Mouse (Mus musculus) kidney, postnatal 36 days (tissue): Measurements from ENCODE around the gene Aqp12.
A peak's percentile ranks its signal among the peaks of the same experiment; 100 is the strongest.
"Not testable (repeated sequence)": the region's sequence is repeated elsewhere in the genome, so short reads cannot be mapped to it uniquely, and the experiment has no call there.

Experiments used
- DNase-seq, 2 experiments: peaks; one replicate each; pipeline ENCODE4 v3.0.0; 2021 to 2022; ENCODE audit warnings: mixed read lengths in 2 of 2

Gene Aqp12

DNA sequence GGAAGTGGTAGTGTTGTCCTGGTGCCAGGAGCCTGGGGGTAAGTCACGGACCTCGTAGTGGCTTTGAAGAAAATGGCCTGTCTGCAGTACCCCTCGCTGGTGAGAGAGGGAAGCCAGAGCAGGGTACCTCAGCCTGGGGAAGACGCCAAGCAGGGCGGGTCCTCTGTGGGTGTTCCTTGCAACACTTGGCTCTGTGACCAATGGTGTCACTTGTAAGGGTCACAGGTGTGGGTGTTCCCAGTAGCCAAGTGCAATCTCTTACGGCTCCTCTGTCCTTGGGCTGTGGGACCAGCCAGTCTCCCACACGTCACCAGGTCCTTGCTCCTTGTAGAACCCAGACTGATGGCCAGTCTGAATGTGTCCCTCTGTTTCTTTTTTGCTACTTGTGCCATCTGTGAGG lies at the start of gene Aqp12:
Aqp12 (plus strand) TSS at position 274 of the 400 bp plus-strand sequence.
- DNase-seq, result no peak

DNA sequence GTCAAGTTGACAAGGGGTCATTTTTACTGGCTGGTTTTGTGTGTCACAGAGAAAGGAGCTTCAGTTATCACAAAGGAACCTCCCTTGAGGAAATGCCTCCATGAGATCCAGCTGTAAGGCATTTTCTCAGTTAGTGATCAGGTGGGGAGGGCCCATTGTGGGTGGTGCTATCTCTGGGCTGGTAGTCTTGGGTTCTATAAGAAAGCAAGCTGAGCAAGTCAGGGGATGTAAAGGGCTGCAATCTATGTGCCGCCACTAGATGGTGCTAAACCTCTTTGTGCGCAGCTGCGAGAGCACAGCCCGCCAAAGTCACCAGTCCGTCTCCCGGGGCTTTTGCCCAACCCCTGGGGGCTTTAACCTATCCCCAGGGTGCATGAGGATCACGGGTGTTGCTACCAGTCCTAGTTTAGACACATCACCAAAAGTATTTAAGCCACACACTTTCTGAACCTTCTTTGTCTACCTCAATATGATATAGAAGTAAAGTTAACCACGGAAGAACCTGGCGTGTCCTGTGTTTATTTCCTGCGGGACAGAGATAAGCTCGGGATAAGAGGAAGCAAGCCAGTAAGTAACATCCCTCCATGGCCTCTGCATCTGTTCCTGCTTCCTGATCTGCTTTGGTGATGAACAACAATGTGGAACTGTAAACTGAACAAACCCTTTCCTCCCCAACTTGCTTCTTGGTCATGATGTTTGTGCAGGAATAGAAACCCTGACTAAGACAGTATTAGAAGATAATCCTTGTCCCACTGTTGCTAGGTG lies 49.4 kb upstream of the Aqp12 start:
- DNase-seq, result peak; percentile 66 to 83

DNA sequence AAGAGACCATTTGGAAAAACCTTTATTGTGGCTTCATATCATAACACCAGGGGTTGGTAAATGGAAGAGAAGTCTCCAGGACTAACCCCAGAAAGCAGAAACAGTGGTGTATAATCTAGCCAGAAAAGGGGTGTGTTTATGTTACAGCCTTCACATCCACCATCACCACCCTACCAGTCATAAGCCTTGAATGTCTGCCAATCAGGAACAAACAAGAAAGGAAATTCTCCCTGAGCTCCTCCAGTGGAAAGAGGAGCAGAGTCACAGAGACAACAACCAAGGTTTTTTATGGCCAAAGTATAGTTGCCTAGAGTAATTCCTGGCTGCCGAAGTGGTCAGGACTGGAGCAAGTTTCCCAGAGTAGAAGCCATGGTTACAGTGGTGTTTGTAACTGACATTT lies 47.1 kb upstream of the Aqp12 start:
- no peak for DNase-seq

DNA sequence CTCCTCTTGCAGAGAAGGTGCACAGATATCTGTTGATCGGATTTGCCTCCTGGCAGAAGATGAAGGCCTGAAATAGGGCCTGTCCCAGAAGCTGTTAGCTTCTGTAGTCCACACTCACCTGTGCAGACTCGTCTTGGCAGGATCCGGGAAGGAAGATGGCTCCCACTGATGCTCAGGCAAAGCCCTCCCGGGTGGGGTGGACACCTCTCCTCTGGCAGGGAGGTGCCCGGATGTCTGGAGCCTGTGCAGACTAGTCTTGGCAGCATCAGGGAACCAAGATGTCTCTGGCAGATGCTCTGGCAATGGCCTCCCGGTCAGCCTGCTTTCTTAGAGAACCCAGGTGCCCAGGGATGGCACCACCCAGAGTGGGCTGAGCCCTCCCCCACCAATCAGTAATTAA lies 35.3 kb upstream of the Aqp12 start:
- DNase-seq, result not testable (repeated sequence)

DNA sequence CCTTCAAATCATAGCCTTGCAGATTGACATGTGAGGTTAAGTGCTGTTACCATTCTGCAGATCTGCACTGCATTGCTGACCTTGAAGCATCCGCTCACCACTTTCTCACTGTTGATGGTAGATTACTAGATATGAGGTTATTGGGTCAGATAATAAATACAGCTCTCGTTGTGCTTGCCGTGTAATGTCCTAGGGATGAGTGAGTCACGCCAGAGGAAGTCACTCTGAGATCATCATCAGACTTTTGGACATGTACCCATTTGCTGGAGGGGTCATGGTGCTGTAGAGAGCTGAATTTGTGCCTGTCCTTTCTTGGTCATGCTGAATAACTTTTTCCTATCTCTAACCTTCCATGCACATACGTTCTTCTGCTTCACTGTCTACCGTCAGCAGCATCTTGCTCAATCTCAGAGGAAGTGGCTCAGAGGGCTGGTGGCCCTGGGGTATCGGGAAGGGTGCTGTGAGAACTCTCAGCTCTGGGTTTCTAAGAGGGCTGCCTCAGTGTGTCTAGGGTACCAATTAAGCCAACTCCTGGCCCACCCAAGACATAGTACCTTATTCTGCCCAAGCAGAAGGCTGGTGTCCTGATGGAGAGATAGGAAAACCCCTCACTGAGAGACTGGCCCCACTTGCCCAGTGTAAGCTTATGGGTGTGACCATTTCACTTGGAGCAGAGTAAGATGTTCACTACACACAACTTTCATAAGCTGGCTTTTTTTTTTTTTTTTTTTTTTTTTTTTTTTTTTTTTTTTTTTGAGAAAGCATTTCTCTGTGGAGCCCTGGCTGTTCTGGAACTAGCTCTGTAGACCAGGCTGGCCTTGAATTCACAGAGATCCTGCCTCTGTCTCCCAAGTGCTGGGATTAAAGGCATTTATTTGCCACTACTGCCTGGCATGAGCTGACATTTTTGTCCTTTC lies 34.0 kb upstream of the Aqp12 start:
- DNase-seq, result no peak

DNA sequence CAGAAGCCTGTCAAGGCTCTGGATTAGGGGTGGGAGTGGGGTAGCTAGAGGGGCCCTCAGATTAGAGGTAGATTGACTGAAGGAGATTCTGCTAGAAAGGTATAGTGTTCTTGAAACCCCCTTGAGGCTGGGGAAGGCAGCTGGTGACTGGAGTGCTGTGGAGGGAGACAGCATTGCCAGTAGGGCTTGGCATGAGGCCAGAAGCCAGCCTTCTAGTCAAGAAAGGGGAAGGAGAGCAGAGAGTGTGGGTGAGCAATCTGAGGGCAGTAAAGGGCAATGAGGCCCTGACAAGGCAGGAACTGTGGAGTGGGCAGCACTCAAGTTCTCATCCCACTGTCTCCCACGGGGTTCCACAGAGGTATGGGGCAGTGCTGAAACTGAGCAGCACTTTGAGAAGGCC lies 33.3 kb upstream of the Aqp12 start:
- DNase-seq, result peak in 1 of 2 experiments; percentile 67

DNA sequence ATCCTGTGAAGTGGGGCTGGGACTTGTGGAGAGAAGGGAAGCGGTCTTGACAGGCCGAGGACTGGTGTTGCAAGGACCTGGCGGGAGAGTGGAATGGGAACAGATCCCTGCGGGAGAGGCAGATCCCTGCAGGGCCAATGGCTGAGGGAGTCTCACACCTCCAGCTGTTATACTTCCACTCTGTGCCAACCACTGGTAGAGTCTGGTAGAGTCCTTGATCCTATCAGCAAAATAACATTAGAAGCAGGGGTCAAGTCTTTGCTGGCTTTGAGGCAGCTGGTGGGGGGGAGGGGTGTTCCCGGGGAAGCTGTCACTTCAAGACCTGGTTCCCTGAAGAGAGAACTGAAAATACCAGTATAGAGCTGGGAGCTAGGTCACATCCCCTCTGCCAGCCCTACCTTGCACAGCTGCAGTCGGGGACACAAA lies 30.0 kb upstream of the Aqp12 start:
- peak; percentile 17 to 31 for DNase-seq

DNA sequence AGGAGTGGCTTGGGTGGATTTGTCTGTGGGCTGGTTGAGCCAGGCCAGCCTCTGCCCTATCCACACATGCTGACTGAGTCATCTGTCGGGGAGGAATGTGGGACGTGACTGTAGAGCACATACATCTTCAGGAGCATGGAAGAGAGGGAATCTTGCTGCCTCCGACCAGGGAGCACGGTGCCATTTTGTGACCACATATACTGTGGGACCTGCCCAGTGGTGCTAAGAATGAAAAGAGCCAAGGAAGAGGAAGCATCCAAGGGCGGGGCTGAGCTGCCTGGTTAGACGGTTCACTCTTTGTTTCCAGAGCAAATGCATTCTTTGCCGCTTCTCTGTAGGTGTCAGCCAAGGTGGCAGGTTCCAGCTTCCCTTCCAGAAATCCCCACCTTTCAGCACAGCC lies 27.5 kb upstream of the Aqp12 start:
- DNase-seq, result no peak

DNA sequence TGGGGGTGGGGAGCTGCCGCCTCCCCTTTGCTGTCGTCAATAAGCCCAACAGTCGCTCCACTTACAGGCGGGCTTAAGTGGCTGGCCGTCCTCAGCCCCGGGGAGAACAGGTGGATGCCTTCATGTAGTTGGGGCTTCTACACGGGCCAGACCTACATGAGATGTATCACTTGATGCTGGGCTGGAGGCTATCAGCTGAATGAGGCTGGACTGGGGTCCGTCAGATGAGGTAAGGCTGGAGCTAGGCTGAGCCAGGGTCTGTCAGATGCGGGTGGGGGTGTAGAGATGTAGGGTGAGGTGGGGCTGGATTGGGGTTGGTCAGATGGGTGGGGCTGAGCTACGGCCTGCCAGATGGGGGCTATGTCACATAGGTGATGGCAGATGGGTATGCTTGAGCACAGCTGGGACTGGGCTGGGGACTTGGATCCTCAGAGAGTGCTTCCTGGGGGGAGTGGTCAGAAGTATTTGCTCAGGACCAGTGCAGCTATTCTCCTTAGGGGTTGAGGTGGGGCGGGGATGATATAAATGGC lies 27.0 kb upstream of the Aqp12 start:
- DNase-seq, result no peak

DNA sequence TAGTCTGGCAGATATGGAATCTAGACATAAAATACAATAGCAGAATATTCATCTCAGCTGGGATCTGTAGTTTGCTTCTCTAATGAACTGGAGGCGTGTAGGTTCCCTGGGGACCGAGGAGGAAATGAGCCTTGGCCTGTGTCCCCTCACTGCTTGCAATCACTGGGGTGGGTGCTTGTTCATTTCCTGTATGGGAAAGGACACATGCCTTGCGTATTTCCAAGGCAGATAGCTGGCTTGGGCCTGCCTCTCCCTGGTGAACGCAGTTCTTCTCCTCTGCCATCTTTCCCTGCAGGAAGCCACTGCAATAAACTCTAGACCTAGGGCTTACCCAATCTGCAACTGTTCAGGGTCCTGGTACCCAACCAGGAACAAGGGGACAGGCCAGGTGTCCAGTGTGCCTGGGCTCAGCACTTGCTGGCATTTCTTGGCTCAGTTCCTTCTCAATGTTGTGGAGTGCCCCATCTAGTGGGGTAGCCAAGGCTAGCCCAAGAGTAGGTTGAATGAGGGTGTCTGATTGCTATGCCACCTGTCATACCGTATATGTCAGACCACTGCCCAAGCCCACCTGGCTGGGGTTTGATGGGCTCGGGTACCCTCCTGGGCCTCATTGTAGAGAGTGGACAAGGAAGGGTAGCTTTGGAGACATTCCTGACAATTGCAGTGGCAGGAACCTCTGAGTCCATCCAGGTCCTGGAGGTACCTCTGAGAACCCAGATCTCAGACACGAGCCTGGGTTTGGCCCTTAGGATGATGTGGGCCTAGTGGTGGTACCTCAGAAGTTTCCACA lies 24.9 kb upstream of the Aqp12 start:
- DNase-seq, result peak; percentile 65 to 78

DNA sequence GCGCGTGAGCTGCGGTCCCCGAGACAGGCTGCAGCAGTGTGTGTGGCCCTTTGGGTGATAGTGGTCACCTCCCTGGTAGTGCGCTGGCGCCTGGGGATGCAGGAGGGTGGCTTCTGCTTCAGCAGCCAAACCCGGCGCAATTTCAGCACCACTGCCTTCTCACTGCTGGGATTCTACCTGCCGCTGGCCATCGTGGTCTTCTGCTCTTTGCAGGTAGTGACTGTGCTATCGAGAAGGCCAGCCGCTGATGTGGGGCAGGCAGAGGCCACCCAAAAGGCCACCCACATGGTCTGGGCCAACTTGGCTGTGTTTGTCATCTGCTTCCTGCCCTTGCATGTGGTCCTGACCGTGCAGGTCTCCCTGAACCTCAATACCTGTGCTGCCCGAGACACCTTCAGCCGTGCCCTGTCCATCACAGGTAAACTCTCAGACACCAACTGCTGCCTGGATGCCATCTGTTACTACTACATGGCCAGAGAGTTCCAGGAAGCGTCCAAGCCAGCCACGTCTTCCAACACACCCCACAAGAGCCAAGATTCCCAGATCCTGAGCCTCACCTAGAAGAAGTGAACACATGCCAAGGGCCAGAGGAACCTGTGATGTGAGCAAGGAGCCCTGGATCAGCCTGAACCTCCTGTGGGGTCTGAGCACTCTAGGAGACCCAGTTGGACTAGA lies 23.1 kb upstream of the Aqp12 start:
- no peak for DNase-seq

DNA sequence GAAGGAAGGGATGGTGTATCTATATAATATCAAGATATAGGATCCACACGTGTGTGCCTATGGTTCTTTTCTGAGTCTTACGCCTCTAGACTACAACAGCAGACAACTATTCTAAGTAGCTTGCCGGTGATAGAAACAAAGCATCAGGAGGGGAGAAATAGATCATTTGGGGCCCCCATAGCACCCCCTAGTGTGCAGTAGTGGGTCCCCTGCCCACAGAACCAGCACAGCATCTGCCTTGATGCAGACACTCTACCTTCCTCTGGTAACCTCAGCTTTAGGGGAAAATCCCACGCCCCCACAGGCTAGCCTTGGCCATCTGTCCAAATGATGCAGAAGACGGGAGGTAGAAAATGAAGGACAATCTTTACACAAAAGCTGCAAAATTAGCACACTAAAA lies 21.1 kb upstream of the Aqp12 start:
- DNase-seq, result no peak

DNA sequence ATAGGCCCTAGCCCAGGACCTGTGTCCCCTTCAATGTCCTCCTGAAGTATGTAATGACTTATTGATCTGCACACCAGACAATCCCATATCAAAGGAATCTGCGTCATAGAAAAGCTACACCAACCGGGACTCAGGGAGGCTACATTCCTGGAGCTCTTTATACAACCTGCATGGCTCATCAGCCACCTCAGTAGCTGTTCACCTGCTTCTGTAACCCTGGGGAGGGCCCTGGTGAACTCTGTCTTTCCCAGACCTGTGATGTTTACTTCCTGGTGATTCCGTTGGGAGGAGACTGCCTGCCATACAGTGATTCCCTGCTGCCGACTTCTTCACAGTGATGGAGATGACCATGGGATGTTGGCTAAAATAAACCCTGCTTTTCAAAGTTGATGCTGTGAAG lies 17.2 kb upstream of the Aqp12 start:
- no peak for DNase-seq

DNA sequence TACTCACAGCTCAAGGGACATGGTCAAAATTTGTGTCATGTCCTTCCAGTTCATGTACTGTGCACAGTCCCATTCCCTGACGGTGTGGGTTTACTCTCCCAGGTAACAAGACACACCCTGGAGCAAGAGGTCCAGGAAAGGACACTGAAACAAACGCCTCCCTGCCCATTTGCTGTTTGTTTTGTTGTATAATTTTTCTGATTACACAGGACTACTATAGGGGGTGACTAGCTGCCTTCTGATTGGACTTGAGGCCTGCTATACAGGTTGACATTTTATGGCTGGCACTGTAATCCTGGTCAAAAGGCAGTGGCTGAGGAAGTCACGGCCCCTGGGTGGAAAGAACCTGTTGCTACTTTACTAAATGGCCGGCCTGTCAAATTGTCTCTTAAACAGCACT lies 16.2 kb upstream of the Aqp12 start:
- DNase-seq, result no peak

DNA sequence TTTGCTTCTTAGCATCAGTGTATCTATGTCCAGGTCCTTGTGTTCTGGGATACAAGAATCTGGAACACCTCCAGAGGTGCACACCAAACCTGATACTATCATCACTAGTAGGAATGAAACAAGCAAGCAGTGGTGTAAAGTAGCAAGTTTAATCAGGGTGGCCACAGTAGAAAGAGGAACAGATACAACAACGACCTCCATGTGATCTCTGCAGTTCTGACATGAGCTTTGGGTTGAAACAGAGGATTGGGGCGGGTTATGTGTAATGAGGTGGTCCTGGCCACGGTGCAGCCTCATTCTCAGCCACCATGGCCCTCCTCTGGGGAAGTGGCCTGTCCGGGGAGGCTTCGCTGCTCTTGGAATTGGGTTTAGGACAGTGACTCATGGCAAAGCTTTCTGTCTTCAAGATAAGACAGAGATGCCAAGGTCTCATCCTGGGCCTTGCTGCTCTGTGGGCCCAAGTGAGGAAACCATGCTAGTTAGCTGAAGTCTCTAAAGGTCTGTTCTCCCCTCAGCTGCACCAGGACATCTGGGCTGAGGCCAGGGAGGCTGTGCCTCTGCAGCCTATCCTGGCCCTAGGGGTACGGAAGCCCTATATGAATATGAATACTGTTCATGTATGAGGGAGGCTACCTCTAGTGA lies 13.8 kb upstream of the Aqp12 start:
- DNase-seq, result no peak

DNA sequence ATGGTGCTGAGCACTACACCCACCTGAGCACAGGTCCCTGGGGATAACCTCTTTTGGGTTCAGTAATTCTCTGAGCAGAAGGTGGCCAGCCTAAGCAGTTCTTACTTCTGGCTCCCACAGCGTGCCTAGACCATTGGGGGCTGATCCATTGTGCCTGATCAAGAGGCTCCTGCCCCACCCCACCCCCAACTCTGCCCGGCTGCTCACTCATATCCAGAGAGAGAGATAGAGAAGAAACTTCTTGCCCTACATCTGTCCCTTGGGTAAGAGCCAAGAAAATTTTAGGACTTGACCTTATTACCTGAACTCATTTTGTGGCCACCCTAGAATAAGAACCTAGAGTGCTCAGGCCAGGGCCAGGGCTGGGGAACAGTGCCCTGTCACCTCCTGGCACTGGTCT lies 13.3 kb upstream of the Aqp12 start:
- no peak for DNase-seq

DNA sequence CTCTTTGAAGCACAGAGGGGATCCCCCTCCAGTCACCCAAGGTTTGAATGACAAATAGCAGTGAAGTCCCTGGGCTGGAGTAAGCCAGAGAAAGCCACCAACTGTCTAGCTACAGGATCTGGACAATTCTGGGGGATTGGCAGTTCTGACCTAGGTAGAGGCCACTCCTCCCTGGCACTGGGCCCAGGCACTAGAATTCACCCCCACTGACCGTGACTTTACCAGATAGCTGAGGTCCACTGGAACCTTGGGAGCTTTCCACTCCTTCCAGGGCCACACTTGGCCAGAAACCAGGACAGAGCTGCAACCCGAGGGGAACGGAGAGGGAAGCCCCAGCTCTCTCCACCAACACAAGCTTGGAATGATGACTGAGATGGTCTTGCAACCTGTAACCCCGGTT lies 3.1 kb downstream of the Aqp12 start:
- DNase-seq, result peak; percentile 33 to 58

DNA sequence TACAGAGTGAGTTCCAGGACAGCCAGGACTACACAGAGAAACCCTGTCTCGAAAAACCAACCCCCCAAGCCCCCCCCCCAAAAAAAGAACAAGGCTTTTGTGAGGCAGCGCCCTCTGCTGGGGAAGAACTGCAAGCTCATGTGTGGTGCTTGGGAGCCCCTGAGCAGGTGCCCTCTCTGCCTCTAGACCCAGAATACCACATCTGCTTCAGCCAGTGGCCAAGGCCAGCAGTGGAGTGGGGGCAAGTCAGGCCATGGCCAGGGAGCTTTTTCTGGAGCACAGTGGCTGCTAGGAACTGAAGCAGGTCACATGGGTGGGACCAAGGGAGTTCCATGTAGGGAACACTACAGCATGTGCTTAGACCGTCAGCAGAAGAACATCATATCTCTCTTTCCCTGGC lies 4.6 kb downstream of the Aqp12 start:
- DNase-seq, result peak in 1 of 2 experiments; percentile 65

DNA sequence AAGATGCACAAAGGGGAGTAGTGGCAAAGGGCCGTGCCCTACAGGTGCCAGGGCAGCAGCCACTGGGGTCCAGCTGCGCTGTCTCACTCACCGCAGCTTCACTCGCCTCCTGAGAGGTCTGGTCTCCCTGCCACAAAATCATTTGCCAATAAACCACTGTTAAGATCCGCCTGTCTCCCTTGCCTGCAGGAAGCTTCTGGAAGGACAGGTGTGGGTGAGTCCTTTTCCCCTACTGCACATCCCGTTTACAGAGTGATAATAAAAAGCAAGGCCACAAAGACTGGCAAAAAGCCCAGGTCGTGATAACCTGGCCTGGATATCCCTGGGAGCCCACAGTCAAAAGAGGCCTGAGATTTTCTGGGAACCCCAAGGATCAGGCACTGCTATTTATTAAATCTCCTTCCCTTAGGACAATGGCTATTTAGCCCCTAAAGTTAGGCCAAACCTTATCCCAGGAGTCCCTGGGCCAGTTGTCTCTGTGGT lies 6.0 kb downstream of the Aqp12 start:
- no peak for DNase-seq

DNA sequence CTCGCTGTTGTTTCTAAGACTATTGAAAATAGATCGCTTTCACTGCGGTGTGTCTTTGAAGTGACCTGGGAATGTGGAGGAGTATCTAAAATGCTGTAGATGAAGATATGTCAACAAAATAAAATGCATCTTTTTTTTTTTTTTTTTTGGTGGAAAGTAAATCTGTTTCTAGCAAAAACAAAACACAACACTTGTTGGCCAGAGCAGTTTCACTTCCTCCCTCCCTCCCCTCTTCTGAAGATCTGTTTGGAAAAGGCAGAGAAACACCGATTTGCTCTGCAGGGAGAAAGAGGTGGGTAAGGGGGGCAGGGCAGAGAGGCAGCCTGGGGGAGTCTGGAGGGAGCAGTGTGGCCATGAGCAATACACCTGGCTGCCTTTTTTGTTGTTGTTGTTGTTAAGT lies 7.2 kb downstream of the Aqp12 start:
- no peak for DNase-seq

DNA sequence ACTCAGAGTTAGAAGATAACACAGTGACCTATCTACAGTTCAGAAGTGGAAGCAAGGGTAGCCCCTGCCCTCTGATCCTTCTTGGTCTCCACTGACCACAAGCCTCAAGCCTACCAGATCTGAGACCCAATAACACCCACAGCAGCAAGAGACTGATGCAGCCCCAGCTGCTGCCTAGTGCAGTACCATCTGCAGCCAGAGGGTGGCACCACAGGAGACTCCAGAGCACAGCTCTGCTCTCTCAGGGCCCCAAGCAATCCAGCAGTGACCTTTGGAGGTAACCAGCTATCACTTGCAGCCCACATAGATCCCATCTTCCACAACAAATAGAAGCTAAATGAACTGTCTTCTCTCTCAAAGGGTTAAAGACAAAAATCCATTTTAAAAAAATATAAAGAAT lies 8.3 kb downstream of the Aqp12 start:
- peak; percentile 56 to 89 for DNase-seq

DNA sequence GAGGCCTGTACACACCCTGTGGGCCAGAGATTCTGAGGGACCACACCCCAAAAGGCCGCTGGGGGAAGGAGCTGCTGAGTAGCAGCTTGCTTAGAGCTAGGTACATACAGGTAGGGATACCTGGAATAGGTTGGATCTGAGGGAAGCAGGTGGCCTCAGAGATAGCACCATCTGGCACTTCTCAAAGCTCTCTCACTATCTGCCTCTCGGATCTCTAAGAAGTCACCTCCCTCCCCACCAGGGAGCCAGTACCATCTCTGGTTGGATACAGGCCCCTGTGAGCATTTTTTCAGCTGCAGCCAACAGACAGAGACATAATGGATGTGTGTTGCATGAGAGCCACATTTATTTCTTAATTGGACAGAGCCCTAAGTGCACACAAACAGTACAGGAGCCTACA lies 9.0 kb downstream of the Aqp12 start:
- no peak for DNase-seq
